Mouse (Mus musculus) hindbrain, postnatal 0 days (tissue): ENCODE measurements around the gene Myom1. TPM values are rescaled to one million over a fixed set of nuclear protein-coding genes. Genes with fewer than 3 reads are reported as not detected.

Source experiments
- ATAC-seq: fragments of 200-750 bp; cut with Nextera tagmentation; 2 replicates; pipeline ENCODE4 v1.8.0; 2017; ENCODE audit warnings: mild to moderate bottlenecking, moderate TSS enrichment, moderate library complexity
- DNase-seq: peaks from one replicate; pipeline ENCODE4 v3.0.0-alpha.2; 2015; ENCODE audit warnings: low spot score
- H3K27ac ChIP-seq: fragments of 300-500 bp; sonication (generic); 2 replicates; pipeline ENCODE4 v1.5.1; 2014; ENCODE audit warnings: mild to moderate bottlenecking
- H3K27me3 ChIP-seq: fragments of 300-500 bp; sonication (generic); 2 replicates; pipeline ENCODE4 v1.6.1; 2014; ENCODE audit warnings: low read length, mixed read lengths; ENCODE audit not compliant: insufficient read depth
- H3K36me3 ChIP-seq: fragments of 300-500 bp; sonication (generic); 2 replicates; pipeline ENCODE4 v1.6.1; 2014; ENCODE audit warnings: low read length, mixed read lengths; ENCODE audit not compliant: insufficient read depth
- H3K4me1 ChIP-seq: fragments of 300-500 bp; sonication (generic); 2 replicates; pipeline ENCODE4 v1.6.1; 2014; ENCODE audit warnings: antibody characterized with exemption, low read length, mixed read lengths; ENCODE audit not compliant: insufficient read depth
- H3K4me2 ChIP-seq: fragments of 300-500 bp; sonication (generic); 2 replicates; pipeline ENCODE4 v1.6.1; 2014; ENCODE audit warnings: low read depth, mild to moderate bottlenecking, low read length, moderate library complexity, mixed read lengths
- H3K4me3 ChIP-seq: fragments of 300-500 bp; sonication (generic); 2 replicates; pipeline ENCODE4 v1.5.1; 2014; ENCODE audit warnings: low read length
- H3K9ac ChIP-seq: fragments of 300-500 bp; sonication (generic); replicated peaks from 2 replicates; pipeline ENCODE4 v1.6.1; 2014; ENCODE audit warnings: mild to moderate bottlenecking, low read length, moderate library complexity, mixed read lengths
- H3K9me3 ChIP-seq: fragments of 300-500 bp; sonication (generic); 2 replicates; pipeline ENCODE4 v1.6.1; 2016; ENCODE audit warnings: low read length, mixed read lengths
- CTCF ChIP-seq: IDR thresholded peaks from 2 replicates; pipeline ENCODE4 v1.5.1; 2016; ENCODE audit warnings: antibody characterized with exemption, control low read depth, low read depth
- WGBS: fragments of 180-500 bp; shearing (Covaris S2); extraction: QIAGEN DNeasy Blood & Tissue Kit; methylation state at CpG from one replicate; pipeline ENCODE4 v1.1.7; 2014; 5-methylcytosine and 5-hydroxymethylcytosine counted together
- polyA plus RNA-seq: library from polyadenylated mRNA; unstranded; fragments of >200 nt; fragmentation: Nextera tagmentation; extraction: Ambion mirVana; gene quantifications from 2 replicates; pipeline ENCODE4 v1.2.1, GENCODE M21; 2015
- total RNA-seq: library from RNA; depleted of rRNA; stranded (reverse); fragments of >200 nt; gene quantifications from 2 replicates; pipeline ENCODE4 v1.2.3, GENCODE M21; 2014

Myom1 gene
- total and polyA plus RNA-seq, 2 experiments from 2014 or later: 0.90 to 1.7 TPM

DNA sequence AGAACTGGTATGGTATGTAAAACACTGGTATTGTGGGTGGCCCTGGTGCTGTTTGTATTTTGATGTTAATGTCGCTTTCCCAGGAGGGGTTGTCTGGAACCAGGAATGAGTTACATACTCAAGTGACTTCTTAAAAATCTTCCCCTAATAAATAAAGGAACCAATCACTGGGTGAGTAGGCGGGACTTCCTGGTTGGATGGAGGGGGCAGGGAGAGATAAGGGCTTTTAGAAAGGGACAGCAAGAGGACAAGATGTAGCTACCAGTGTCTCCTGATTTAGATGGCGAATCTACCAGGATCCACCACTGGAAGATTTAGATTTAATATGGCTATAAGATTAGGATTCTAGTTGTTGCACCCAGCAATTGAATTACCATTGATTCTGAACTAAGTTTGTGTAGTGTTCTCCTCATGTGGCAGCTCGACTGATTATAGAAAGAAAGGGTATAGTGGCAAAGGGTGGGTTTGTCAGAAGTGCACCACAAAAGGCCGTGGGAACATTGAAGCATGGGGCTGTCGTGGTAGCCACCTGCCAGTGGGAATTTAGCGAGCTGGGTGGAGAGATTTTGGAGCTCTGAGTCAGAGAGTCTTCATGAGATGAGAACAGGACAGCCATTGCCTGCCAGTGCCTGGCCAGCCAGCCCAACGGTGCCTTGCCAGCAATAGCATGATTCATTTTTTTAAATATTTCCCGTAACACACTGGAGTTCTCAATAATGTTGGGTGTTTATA is 9.7 kb downstream of the Myom1 start:
- no peak overlapping the region for H3K27ac ChIP-seq
- 85% methylated on average over 9 of the region's 9 CpGs for WGBS
- no peak for DNase-seq

GRCm38 (mm10) chr17:71013105-71013504 is 10.7 kb downstream of the Myom1 start:
- Histone ChIP-seq H3K27ac (no peak overlapping the region), H3K4me3 (no peak overlapping the region), H3K27me3 (no peaks in the 10 kb centered on the region), H3K9me3 (no peaks in the 10 kb centered on the region), H3K9ac (no peak overlapping the region), H3K4me1 (no peaks in the 10 kb centered on the region), H3K36me3 (no peaks in the 10 kb centered on the region), H3K4me2 (no peak overlapping the region)
- TF ChIP-seq CTCF: no peak
- no peak for ATAC-seq
- no peak for DNase-seq
- WGBS: 94% methylated on average over 6 of the region's 6 CpGs

More for the DNA sequence above, 9.7 kb downstream of the Myom1 start:
- Histone ChIP-seq H3K36me3 (no peaks in the 10 kb centered on the region), H3K4me2 (no peak overlapping the region), H3K9me3 (no peaks in the 10 kb centered on the region), H3K9ac (no peak overlapping the region), H3K4me1 (no peaks in the 10 kb centered on the region), H3K27me3 (no peaks in the 10 kb centered on the region), H3K4me3 (no peak overlapping the region)
- no peak for ATAC-seq
- TF ChIP-seq CTCF: no peak

GRCm38 (mm10) chr17:71014911-71015310 is 12.5 kb downstream of the Myom1 start:
- Histone ChIP-seq H3K27ac (no peak overlapping the region), H3K9ac (no peak overlapping the region), H3K4me1 (no peaks in the 10 kb centered on the region), H3K9me3 (no peaks in the 10 kb centered on the region), H3K4me2 (no peak overlapping the region), H3K27me3 (no peaks in the 10 kb centered on the region), H3K4me3 (no peak overlapping the region), H3K36me3 (no peaks in the 10 kb centered on the region)
- ATAC-seq (0 out of 2 replicates have a peak, but pooled peaks have one; percentile 32), DNase-seq (no peak)
- TF ChIP-seq CTCF: no peak
- WGBS: 29% methylated on average over 5 of the region's 5 CpGs

DNA sequence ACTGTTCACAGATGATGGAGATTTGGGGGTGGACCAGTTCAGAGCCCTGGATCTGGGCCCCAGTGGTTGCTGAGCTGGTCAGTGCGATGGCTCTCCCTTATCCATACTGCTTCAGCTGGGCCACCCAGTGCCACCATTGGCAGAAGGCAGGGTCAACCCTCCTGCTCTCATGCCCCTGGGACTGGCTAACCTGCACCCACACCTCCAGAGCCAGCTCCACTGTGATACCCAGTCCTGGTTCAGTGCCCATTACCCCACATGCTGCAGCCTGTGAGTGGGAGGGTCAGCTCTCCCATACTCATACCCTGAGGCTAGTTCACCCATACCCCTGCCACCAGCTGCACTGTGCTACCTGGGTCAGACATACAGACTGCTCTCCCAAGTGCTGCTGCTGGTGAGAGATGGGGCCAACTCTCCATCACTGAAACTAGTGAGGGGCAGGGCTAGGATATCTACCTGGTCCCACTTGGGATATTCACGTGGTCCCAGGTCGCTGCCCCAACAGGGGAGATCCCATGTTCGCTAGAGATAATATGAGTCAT is 15.1 kb downstream of the Myom1 start:
- no peak overlapping the region for H3K4me3 ChIP-seq
- no peak for ATAC-seq
- TF ChIP-seq CTCF: no peak
- H3K4me2 ChIP-seq: no peak overlapping the region
- H3K9ac ChIP-seq: no peak overlapping the region
- WGBS: 92% methylated on average over 4 of the region's 4 CpGs
- no peaks in the 10 kb centered on the region for H3K9me3 ChIP-seq
- no peak for DNase-seq
- H3K4me1 ChIP-seq: no peaks in the 10 kb centered on the region
- H3K36me3 ChIP-seq: no peaks in the 10 kb centered on the region
- H3K27ac ChIP-seq: no peak overlapping the region
- H3K27me3 ChIP-seq: no peaks in the 10 kb centered on the region

DNA sequence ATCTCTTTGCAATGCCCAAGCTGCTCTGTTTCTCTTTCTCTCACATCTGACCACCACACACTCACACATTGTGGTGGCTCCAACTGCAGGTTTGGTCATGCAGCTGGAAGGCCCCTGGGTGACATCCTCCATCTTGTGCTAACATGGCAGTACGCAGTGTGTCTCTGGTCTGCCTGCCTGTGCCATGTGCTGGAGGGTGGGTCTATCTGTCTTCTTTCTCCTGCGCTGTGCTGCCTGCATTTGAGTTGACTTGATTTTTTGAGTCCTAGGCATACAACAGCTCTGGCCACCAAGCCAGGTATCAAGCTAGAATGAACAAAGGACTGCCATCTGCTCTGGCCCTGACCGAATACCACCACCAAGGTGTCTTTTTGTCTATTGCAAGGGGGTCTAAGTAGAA is 15.7 kb downstream of the Myom1 start:
- no peak overlapping the region for H3K4me2 ChIP-seq
- no peak overlapping the region for H3K27ac ChIP-seq
- H3K9me3 ChIP-seq: no peaks in the 10 kb centered on the region
- TF ChIP-seq CTCF: no peak
- no peaks in the 10 kb centered on the region for H3K4me1 ChIP-seq
- no peak overlapping the region for H3K9ac ChIP-seq
- DNase-seq (no peak), ATAC-seq (no peak)
- H3K4me3 ChIP-seq: no peak overlapping the region
- no peaks in the 10 kb centered on the region for H3K36me3 ChIP-seq
- 99% methylated on average over 3 of the region's 3 CpGs for WGBS
- H3K27me3 ChIP-seq: no peaks in the 10 kb centered on the region

GRCm38 (mm10) chr17:71018616-71019308 is 16.3 kb downstream of the Myom1 start:
- Histone ChIP-seq H3K27ac (no peak overlapping the region), H3K4me1 (no peaks in the 10 kb centered on the region), H3K9ac (no peak overlapping the region), H3K9me3 (no peaks in the 10 kb centered on the region), H3K36me3 (no peaks in the 10 kb centered on the region), H3K27me3 (no peaks in the 10 kb centered on the region), H3K4me2 (no peak overlapping the region), H3K4me3 (no peak overlapping the region)
- no peak for TF ChIP-seq CTCF
- no peak for DNase-seq
- WGBS: 90% methylated on average over 15 of the region's 15 CpGs
- ATAC-seq: no peak

GRCm38 (mm10) chr17:71019309-71019655 is 16.8 kb downstream of the Myom1 start:
- no peak overlapping the region for H3K4me2 ChIP-seq
- H3K27me3 ChIP-seq: no peaks in the 10 kb centered on the region
- H3K9ac ChIP-seq: no peak overlapping the region
- H3K4me1 ChIP-seq: no peaks in the 10 kb centered on the region
- TF ChIP-seq CTCF: no peak
- H3K4me3 ChIP-seq: no peak overlapping the region
- no peak for DNase-seq
- H3K36me3 ChIP-seq: no peaks in the 10 kb centered on the region
- WGBS: 49% methylated on average over 6 of the region's 6 CpGs
- no peak overlapping the region for H3K27ac ChIP-seq
- no peaks in the 10 kb centered on the region for H3K9me3 ChIP-seq
- ATAC-seq: no peak
